In genomic region chr10:9813926-9814325, GRCm38 (mm10) we compare ENCODE assay signal across 9 mouse cellular contexts.
A peak's percentile ranks its signal among the peaks of the same experiment; 100 is the strongest.
DNase-seq lines count a peak whose midpoint lies in the region; ATAC-seq and TF ChIP-seq lines count a peak whose summit lies in the region.
"Had no signal": no experiment of that assay in that cellular context is flagged by ENCODE, and none has a peak within 500 bp of the region (broad histone marks: within the 10 kb centered on the region; RNA-seq: fewer than 3 reads in every experiment).

No protein-coding gene starts in this region.

- TF ChIP-seq EP300 in heart, postnatal 0 days (IDR thresholded peaks at IDR 0.05; ENCODE audit: low read depth) = no peak

- no peak overlapping the region for H3K9ac ChIP-seq in heart, postnatal 0 days (replicated peaks; ENCODE audit: low read depth, low read length)

- peak; percentile 47 for TF ChIP-seq CTCF in heart, postnatal 0 days (IDR thresholded peaks at IDR 0.05; ENCODE audit: low read depth)

- DNase-seq in heart, postnatal 0 days (ENCODE audit: low spot score) = peak; percentile 16
- no peak for DNase-seq in heart, adult 8-10 months (ENCODE audit: low spot score)
- DNase-seq in MN1 (ENCODE audit: low spot score) = peak; percentile 77
- peak; percentile 30 to 53 for DNase-seq in cerebellum, postnatal 25 days
- DNase-seq in left cerebral cortex, postnatal 4 days = peak; percentile 11
- no peak for DNase-seq in ovary, postnatal 36 days (ENCODE audit: low spot score)
- DNase-seq in urinary bladder, adult 18-20 months (ENCODE audit: low spot score in 2 of 2) = no peak
- no peak for DNase-seq in urinary bladder, postnatal 14 days (ENCODE audit: low spot score)

- peaks cover 6% of the 10 kb centered on the region; the same call in 1 of the 2 replicates for H3K36me3 ChIP-seq in heart, postnatal 0 days (replicated peaks; ENCODE audit: control insufficient read depth, insufficient read depth, low read length)

- ATAC-seq in heart, postnatal 0 days (ENCODE audit: insufficient read depth, low read depth) = no peak

- no peak overlapping the region for H3K27ac ChIP-seq in heart, postnatal 0 days (ENCODE audit: low read depth)

- H3K9me3 ChIP-seq in heart, postnatal 0 days (replicated peaks; ENCODE audit: control insufficient read depth, low read length) = no peaks in the 10 kb centered on the region
- H3K9me3 ChIP-seq: G1E had no signal

- H3K4me3 ChIP-seq in heart, postnatal 0 days (ENCODE audit: low read depth, low read length) = no peak overlapping the region

- intact Hi-C loops in left cerebral cortex, postnatal 4 days (cut with DNase I) = loop anchor here (5.0 to 10.0 kb wide), 2 partner anchors 508 to 1371 kb away; no protein-coding TSS in a partner anchor

- WGBS in heart, postnatal 0 days = 70% methylated on average over 4 of the region's 4 CpGs

- H3K27me3 ChIP-seq in heart, postnatal 0 days (ENCODE audit: control insufficient read depth, insufficient read depth, low read length) = no peaks in the 10 kb centered on the region

- H3K4me2 ChIP-seq in heart, postnatal 0 days (ENCODE audit: low read depth, low read length) = no peak overlapping the region

- H3K4me1 ChIP-seq in heart, postnatal 0 days (ENCODE audit: control insufficient read depth, insufficient read depth) = no peaks in the 10 kb centered on the region

Comparison
In these comparisons a context has a peak if more than half of its experiments do, and no peak if none do; other contexts are left out.
1. DNase-seq: peak in heart, postnatal 0 days (single experiment), MN1 (single experiment), cerebellum, postnatal 25 days (2 of 2) and left cerebral cortex, postnatal 4 days (single experiment); none in heart, adult 8-10 months (single experiment), ovary, postnatal 36 days (single experiment), urinary bladder, adult 18-20 months (0 of 2) and urinary bladder, postnatal 14 days (single experiment).